Mouse (Mus musculus): ENCODE data around the gene Fbxl13.

Gene Fbxl13

GRCm38 (mm10) chr5:21645439-21646132 is at the start of gene Fbxl13, which contains the start of gene Armc10:
TSS of gene Fbxl13 (minus strand) at chr5:21645634.
TSS of gene Armc10 (plus strand) at chr5:21645813.
- peak; percentile 98 for DNase-seq (ENCODE audit: low read depth, low spot score)

- DNase-seq (ENCODE audit: low read depth, low spot score), result no peak
Measured at GRCm38 (mm10) chr5:21694854-21695490, 49.5 kb upstream of the Fbxl13 start.

DNA sequence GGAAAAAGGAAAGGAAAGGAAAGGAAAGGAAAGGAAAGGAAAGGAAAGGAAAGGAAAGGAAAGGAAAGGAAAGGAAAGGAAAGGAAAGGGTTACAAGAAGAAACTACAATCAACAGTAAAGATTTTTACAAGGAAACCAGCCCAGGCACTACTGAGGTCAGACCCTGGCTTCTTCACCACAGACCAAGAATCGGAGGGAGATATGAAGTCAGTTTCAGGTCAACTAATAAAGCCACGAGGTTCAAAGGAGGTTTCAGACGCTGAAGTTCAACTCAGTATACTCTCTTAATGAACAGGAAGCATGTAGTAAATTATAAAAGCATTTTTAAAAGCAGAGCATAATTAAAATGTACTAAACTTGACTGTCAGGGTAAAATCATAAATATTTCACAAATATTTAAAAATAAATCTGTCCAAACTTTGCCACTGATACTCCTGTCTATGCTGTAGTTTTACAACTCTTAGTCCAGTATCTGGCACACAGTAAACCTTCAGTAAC is 48.0 kb upstream of the Fbxl13 start:
- DNase-seq (ENCODE audit: low read depth, low spot score), result no peak

- no peak for DNase-seq (ENCODE audit: low read depth, low spot score)
Measured at GRCm38 (mm10) chr5:21692230-21692629, 46.8 kb upstream of the Fbxl13 start.

GRCm38 (mm10) chr5:21687042-21687441 is 41.6 kb upstream of the Fbxl13 start:
- DNase-seq (ENCODE audit: low read depth, low spot score), result no peak

DNA sequence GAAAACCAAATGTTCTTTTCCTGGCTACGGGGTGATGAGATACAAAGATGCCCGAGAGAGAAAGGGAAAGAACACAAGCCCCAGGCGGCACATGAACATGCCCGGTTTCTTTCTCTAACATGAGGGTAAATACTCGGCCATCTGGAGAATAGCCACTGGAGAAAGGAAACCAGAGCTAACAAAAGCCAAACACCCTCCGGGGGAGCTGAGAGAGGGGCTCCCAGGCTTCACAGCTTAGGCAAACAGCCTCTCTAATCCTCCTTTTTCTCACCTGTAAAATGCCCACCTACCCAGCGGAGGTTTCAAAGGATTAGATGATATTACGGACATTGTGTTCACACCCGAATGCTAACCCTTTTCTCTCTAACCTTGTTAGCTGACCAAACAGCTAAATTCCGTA is 39.6 kb upstream of the Fbxl13 start:
- DNase-seq (ENCODE audit: low read depth, low spot score), result no peak

DNA sequence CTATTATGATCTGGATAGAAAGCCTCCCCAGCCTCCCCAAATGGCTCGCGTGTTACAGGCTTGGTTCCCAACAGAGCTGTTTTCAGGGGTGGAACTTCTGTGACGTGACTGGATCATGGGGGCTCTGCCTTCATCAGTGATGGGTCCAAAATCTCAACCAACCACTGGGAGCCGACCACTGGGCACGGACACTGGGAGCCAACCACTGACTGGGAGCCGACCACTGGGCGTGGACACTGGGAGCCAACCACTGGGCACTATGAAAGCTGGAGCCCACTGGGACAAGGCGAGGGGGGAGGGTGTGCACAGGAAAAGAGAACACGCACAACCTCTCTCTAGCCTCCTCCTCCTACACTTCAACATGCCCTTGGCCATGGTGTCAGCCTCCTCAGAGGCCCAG is 38.4 kb upstream of the Fbxl13 start:
- DNase-seq (ENCODE audit: low read depth, low spot score), result peak; percentile 90

DNA sequence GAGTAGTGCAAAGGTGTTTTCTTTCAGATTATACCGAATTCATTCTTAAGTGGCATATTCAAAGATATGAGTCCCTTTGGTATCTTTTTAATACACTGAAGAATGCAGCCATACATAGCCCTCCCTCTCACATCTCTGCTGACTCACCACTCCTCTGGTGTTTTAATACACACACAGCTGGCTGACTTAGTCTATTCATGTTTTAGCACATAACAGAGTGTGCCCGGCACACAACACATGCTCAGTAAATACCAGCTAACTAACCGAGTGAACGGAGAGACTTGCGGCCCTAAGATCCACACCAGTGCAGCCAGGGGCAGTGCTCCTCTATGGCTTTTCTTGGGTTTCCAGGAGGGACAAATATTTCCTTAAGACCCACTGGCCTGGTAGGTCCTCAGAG is 35.5 kb upstream of the Fbxl13 start:
- no peak for DNase-seq (ENCODE audit: low read depth, low spot score)

DNA sequence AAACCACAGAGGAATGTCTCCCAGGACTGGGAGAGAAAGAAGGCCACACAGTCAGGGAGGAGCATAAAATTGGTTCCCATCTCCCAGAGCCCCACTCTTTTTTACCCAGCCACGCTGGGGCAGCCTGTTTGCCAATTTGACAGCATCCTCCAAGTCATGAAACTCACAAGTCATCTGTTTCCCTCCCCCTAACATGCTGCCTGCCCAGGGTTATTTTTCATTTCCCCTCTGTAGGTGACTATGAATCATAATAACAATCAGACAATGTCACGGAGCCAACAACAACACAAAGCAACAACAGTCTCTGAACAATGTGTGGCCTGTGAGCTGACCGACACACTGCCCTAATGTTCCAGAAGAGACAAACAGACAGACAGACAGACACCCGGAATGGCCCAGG is 34.6 kb upstream of the Fbxl13 start:
- DNase-seq (ENCODE audit: low read depth, low spot score), result no peak

DNA sequence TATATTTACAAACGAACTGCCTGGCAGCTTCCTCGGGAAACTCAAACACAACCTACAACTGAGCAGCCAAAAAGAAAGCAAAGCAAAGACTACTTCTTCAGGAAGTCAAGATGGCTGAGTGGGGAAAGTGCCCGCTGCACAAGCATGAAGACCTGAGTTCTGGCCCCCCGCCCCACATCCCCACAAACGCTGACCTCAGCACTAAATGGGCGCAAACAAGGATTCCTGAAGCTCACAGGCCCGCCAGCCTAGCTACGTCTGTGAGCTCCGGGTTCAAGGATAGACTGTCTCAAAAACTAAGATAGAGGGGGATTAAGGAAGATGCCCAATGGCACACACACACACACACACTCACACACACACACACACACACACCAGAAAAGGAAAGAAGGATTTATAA is 32.9 kb upstream of the Fbxl13 start:
- DNase-seq (ENCODE audit: low read depth, low spot score), result no peak

- DNase-seq (ENCODE audit: low read depth, low spot score), result peak; percentile 82
Measured at GRCm38 (mm10) chr5:21677939-21678338, 32.5 kb upstream of the Fbxl13 start.

- peak; percentile 34 for DNase-seq (ENCODE audit: low read depth, low spot score)
Measured at GRCm38 (mm10) chr5:21675494-21675893, 30.1 kb upstream of the Fbxl13 start.

DNA sequence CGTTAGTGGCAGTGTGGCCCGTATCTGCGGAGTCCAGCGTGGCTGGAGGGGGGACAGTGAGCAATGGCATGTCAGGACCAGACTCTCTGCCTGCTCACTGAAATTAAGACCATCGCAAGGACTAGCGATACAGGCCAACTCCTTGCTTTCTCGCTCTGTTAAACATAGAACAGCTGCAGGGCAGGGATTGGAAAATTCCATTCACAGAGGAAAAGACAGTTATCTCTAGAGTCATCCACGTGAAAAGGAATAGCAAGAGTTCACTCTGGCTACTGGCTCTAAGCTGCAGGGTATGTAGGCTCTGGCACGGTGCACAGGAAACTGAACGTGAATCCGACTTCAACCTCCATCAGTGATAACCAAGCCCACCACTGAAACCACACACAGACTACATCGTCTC is 29.6 kb upstream of the Fbxl13 start:
- DNase-seq (ENCODE audit: low read depth, low spot score), result peak; percentile 21

- no peak for DNase-seq (ENCODE audit: low read depth, low spot score)
Measured at GRCm38 (mm10) chr5:21673742-21674141, 28.3 kb upstream of the Fbxl13 start.

- DNase-seq (ENCODE audit: low read depth, low spot score), result peak; percentile 73
Measured at GRCm38 (mm10) chr5:21672812-21673635, 27.6 kb upstream of the Fbxl13 start.

- DNase-seq (ENCODE audit: low read depth, low spot score), result no peak
Measured at GRCm38 (mm10) chr5:21669307-21669706, 23.9 kb upstream of the Fbxl13 start.

- peak; percentile 56 for DNase-seq (ENCODE audit: low read depth, low spot score)
Measured at GRCm38 (mm10) chr5:21667191-21668137, 22.0 kb upstream of the Fbxl13 start.

- no peak for DNase-seq (ENCODE audit: low read depth, low spot score)
Measured at GRCm38 (mm10) chr5:21663081-21663480, 17.6 kb upstream of the Fbxl13 start.

GRCm38 (mm10) chr5:21660850-21661249 is 15.4 kb upstream of the Fbxl13 start:
- no peak for DNase-seq (ENCODE audit: low read depth, low spot score)

GRCm38 (mm10) chr5:21658623-21659395 is 13.4 kb upstream of the Fbxl13 start:
- peak; percentile 77 for DNase-seq (ENCODE audit: low read depth, low spot score)
